Mouse (Mus musculus): ENCODE data around the gene Lrrc1. TPM values are rescaled to one million over a fixed set of nuclear protein-coding genes. Genes with fewer than 3 reads are reported as not detected.

The Lrrc1 gene
- polyA plus RNA-seq, 1 experiment from 2014 or later, result 7.7 TPM

- WGBS, result 32% methylated on average over 9 of the region's 9 CpGs
- peak; percentile 71 for ATAC-seq
- Histone ChIP-seq H3K27ac (ENCODE audit: low read length) (peak overlapping the region; percentile 56), H3K4me1 (replicated peaks; ENCODE audit: control insufficient read depth, insufficient read depth, low read length) (peaks cover 37% of the 10 kb centered on the region), H3K4me2 (ENCODE audit: low read length) (no peak overlapping the region), H3K27me3 (replicated peaks; ENCODE audit: control insufficient read depth, insufficient read depth, low read length) (no peaks in the 10 kb centered on the region), H3K9me3 (ENCODE audit: control insufficient read depth, low read length) (no peaks in the 10 kb centered on the region), H3K9ac (replicated peaks; ENCODE audit: low read depth, low read length) (no peak overlapping the region), H3K36me3 (ENCODE audit: control insufficient read depth, insufficient read depth) (no peaks in the 10 kb centered on the region), H3K4me3 (replicated peaks; ENCODE audit: low read length) (no peak overlapping the region)
These were observed 63.9 kb downstream of the Lrrc1 start for GRCm38 (mm10) chr9:77480574-77481319.

- Histone ChIP-seq H3K36me3 (ENCODE audit: control insufficient read depth, insufficient read depth) (no peaks in the 10 kb centered on the region), H3K4me2 (ENCODE audit: low read length) (no peak overlapping the region), H3K4me3 (replicated peaks; ENCODE audit: low read length) (no peak overlapping the region), H3K27me3 (replicated peaks; ENCODE audit: control insufficient read depth, insufficient read depth, low read length) (no peaks in the 10 kb centered on the region), H3K9me3 (ENCODE audit: control insufficient read depth, low read length) (no peaks in the 10 kb centered on the region), H3K9ac (replicated peaks; ENCODE audit: low read depth, low read length) (no peak overlapping the region), H3K4me1 (replicated peaks; ENCODE audit: control insufficient read depth, insufficient read depth, low read length) (peaks cover 37% of the 10 kb centered on the region), H3K27ac (ENCODE audit: low read length) (no peak overlapping the region)
- WGBS, result 43% methylated on average over 7 of the region's 7 CpGs
- ATAC-seq, result no peak
These were observed 64.7 kb downstream of the Lrrc1 start for GRCm38 (mm10) chr9:77480001-77480400.

- Histone ChIP-seq H3K4me2 (ENCODE audit: low read length) (no peak overlapping the region), H3K9me3 (ENCODE audit: control insufficient read depth, low read length) (no peaks in the 10 kb centered on the region), H3K4me1 (replicated peaks; ENCODE audit: control insufficient read depth, insufficient read depth, low read length) (peaks cover 37% of the 10 kb centered on the region), H3K27me3 (replicated peaks; ENCODE audit: control insufficient read depth, insufficient read depth, low read length) (no peaks in the 10 kb centered on the region), H3K4me3 (replicated peaks; ENCODE audit: low read length) (no peak overlapping the region), H3K9ac (replicated peaks; ENCODE audit: low read depth, low read length) (no peak overlapping the region), H3K27ac (ENCODE audit: low read length) (no peak overlapping the region), H3K36me3 (ENCODE audit: control insufficient read depth, insufficient read depth) (no peaks in the 10 kb centered on the region)
- ATAC-seq, result no peak
- WGBS, result 28% methylated on average over 10 of the region's 10 CpGs
These were observed 66.3 kb downstream of the Lrrc1 start for GRCm38 (mm10) chr9:77478166-77478920.

- ATAC-seq, result no peak
- H3K9me3 ChIP-seq (ENCODE audit: control insufficient read depth, low read length), result no peaks in the 10 kb centered on the region
- no peak overlapping the region for H3K27ac ChIP-seq (ENCODE audit: low read length)
- H3K4me2 ChIP-seq (ENCODE audit: low read length), result no peak overlapping the region
- H3K4me1 ChIP-seq (replicated peaks; ENCODE audit: control insufficient read depth, insufficient read depth, low read length), result peaks cover 23% of the 10 kb centered on the region
- no peaks in the 10 kb centered on the region for H3K36me3 ChIP-seq (ENCODE audit: control insufficient read depth, insufficient read depth)
- H3K9ac ChIP-seq (replicated peaks; ENCODE audit: low read depth, low read length), result no peak overlapping the region
- no peak overlapping the region for H3K4me3 ChIP-seq (replicated peaks; ENCODE audit: low read length)
- H3K27me3 ChIP-seq (replicated peaks; ENCODE audit: control insufficient read depth, insufficient read depth, low read length), result no peaks in the 10 kb centered on the region
- 89% methylated on average over 4 of the region's 4 CpGs for WGBS
These were observed 70.1 kb downstream of the Lrrc1 start for GRCm38 (mm10) chr9:77474535-77474934.

- Histone ChIP-seq H3K27me3 (replicated peaks; ENCODE audit: control insufficient read depth, insufficient read depth, low read length) (no peaks in the 10 kb centered on the region), H3K4me3 (replicated peaks; ENCODE audit: low read length) (no peak overlapping the region), H3K36me3 (ENCODE audit: control insufficient read depth, insufficient read depth) (no peaks in the 10 kb centered on the region), H3K9ac (replicated peaks; ENCODE audit: low read depth, low read length) (no peak overlapping the region), H3K4me2 (ENCODE audit: low read length) (no peak overlapping the region), H3K9me3 (ENCODE audit: control insufficient read depth, low read length) (no peaks in the 10 kb centered on the region), H3K4me1 (replicated peaks; ENCODE audit: control insufficient read depth, insufficient read depth, low read length) (peaks cover 10% of the 10 kb centered on the region), H3K27ac (ENCODE audit: low read length) (no peak overlapping the region)
- WGBS, result 79% methylated on average over 8 of the region's 8 CpGs
- no peak for ATAC-seq
These were observed 72.1 kb downstream of the Lrrc1 start for GRCm38 (mm10) chr9:77472557-77472956.

- Histone ChIP-seq H3K36me3 (ENCODE audit: control insufficient read depth, insufficient read depth) (no peaks in the 10 kb centered on the region), H3K9ac (replicated peaks; ENCODE audit: low read depth, low read length) (no peak overlapping the region), H3K4me1 (replicated peaks; ENCODE audit: control insufficient read depth, insufficient read depth, low read length) (peaks cover 10% of the 10 kb centered on the region), H3K4me3 (replicated peaks; ENCODE audit: low read length) (no peak overlapping the region), H3K4me2 (ENCODE audit: low read length) (no peak overlapping the region), H3K27ac (ENCODE audit: low read length) (no peak overlapping the region), H3K27me3 (replicated peaks; ENCODE audit: control insufficient read depth, insufficient read depth, low read length) (no peaks in the 10 kb centered on the region), H3K9me3 (ENCODE audit: control insufficient read depth, low read length) (no peaks in the 10 kb centered on the region)
- WGBS, result 72% methylated on average over 12 of the region's 12 CpGs
- no peak for ATAC-seq
These were observed 72.9 kb downstream of the Lrrc1 start for GRCm38 (mm10) chr9:77471646-77472220.

GRCm38 (mm10) chr9:77469791-77470607, 74.7 kb downstream of the Lrrc1 start:
- no peaks in the 10 kb centered on the region for H3K27me3 ChIP-seq (replicated peaks; ENCODE audit: control insufficient read depth, insufficient read depth, low read length)
- no peaks in the 10 kb centered on the region for H3K9me3 ChIP-seq (ENCODE audit: control insufficient read depth, low read length)
- no peak overlapping the region for H3K4me3 ChIP-seq (replicated peaks; ENCODE audit: low read length)
- peak; percentile 87 for ATAC-seq
- no peak overlapping the region for H3K9ac ChIP-seq (replicated peaks; ENCODE audit: low read depth, low read length)
- peaks cover 10% of the 10 kb centered on the region for H3K4me1 ChIP-seq (replicated peaks; ENCODE audit: control insufficient read depth, insufficient read depth, low read length)
- H3K27ac ChIP-seq (ENCODE audit: low read length), result no peak overlapping the region
- 45% methylated on average over 20 of the region's 20 CpGs for WGBS
- peak overlapping the region; percentile 29 for H3K4me2 ChIP-seq (ENCODE audit: low read length)
- H3K36me3 ChIP-seq (ENCODE audit: control insufficient read depth, insufficient read depth), result no peaks in the 10 kb centered on the region

- Histone ChIP-seq H3K9ac (replicated peaks; ENCODE audit: low read depth, low read length) (no peak overlapping the region), H3K4me3 (replicated peaks; ENCODE audit: low read length) (no peak overlapping the region), H3K9me3 (ENCODE audit: control insufficient read depth, low read length) (no peaks in the 10 kb centered on the region), H3K36me3 (ENCODE audit: control insufficient read depth, insufficient read depth) (no peaks in the 10 kb centered on the region), H3K27ac (ENCODE audit: low read length) (no peak overlapping the region), H3K27me3 (replicated peaks; ENCODE audit: control insufficient read depth, insufficient read depth, low read length) (no peaks in the 10 kb centered on the region), H3K4me2 (ENCODE audit: low read length) (no peak overlapping the region), H3K4me1 (replicated peaks; ENCODE audit: control insufficient read depth, insufficient read depth, low read length) (peaks cover 16% of the 10 kb centered on the region)
- 84% methylated on average over 5 of the region's 5 CpGs for WGBS
- no peak for ATAC-seq
These were observed 77.7 kb downstream of the Lrrc1 start for GRCm38 (mm10) chr9:77466926-77467325.

GRCm38 (mm10) chr9:77465401-77465800, 79.3 kb downstream of the Lrrc1 start:
- ATAC-seq, result no peak
- Histone ChIP-seq H3K27ac (ENCODE audit: low read length) (no peak overlapping the region), H3K4me2 (ENCODE audit: low read length) (no peak overlapping the region), H3K4me1 (replicated peaks; ENCODE audit: control insufficient read depth, insufficient read depth, low read length) (peaks cover 14% of the 10 kb centered on the region), H3K4me3 (replicated peaks; ENCODE audit: low read length) (no peak overlapping the region), H3K27me3 (replicated peaks; ENCODE audit: control insufficient read depth, insufficient read depth, low read length) (no peaks in the 10 kb centered on the region), H3K9me3 (ENCODE audit: control insufficient read depth, low read length) (no peaks in the 10 kb centered on the region), H3K9ac (replicated peaks; ENCODE audit: low read depth, low read length) (no peak overlapping the region), H3K36me3 (ENCODE audit: control insufficient read depth, insufficient read depth) (no peaks in the 10 kb centered on the region)
- 72% methylated on average over 11 of the region's 11 CpGs for WGBS

Data from forebrain, embryonic 16.5 days (tissue).